Mouse (Mus musculus): Measurements from ENCODE around the gene Gpd1. TPM values are rescaled to one million over a fixed set of nuclear protein-coding genes. Genes with fewer than 3 reads are reported as not detected.
"Not testable (repeated sequence)": the region's sequence is repeated elsewhere in the genome, so short reads cannot be mapped to it uniquely, and the experiment has no call there.

Gpd1 gene
- polyA plus RNA-seq (2017; shearing (Covaris generic)), result under 1 TPM in 2 of 3 experiments, not detected in 1; 0.24 to 0.39 TPM

DNA sequence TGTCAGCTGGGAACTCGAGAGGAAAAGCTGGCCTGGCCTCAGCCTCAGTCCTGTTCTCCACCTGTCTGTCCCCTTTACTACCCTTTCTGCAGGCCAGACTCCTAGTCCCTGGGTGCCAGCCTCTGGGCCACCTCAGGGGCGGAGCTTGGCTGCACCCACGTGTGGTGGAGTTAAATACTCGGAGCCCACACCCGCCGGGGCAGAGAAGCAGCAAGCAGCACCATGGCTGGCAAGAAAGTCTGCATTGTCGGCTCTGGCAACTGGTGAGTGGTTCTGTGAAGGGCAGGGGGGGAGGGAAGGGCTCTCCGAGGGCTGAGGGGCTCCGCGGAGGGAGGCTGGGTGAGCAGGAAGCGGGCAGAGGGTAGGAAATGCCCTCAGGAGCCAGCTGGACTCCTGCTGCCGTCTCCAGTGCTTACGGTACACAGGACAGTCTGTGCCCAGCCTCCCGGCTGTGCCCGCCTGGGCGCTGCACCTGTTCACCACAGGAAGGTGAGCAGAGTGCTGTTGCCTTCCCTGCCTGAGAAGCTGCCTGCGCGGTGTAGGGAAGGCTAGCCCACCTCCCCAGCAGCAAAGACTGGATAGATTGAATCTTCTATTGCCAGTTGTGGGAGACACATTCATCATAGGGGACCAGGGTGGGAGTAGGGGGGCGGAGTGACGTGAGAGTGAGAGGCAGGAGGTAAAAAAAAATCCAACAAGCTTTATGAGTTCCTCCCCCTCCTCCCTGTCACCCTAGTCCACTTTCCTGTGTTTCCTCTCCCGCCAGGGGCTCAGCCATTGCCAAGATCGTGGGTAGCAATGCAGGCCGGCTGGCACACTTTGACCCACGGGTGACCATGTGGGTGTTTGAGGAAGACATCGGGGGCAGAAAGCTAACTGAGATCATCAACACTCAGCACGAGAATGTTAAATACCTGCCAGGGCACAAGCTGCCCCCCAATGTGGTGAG lies at the start of gene Gpd1:
Gpd1 (plus strand) TSS at position 130 of the 949 bp plus-strand sequence.
- ATAC-seq, result no peak

DNA sequence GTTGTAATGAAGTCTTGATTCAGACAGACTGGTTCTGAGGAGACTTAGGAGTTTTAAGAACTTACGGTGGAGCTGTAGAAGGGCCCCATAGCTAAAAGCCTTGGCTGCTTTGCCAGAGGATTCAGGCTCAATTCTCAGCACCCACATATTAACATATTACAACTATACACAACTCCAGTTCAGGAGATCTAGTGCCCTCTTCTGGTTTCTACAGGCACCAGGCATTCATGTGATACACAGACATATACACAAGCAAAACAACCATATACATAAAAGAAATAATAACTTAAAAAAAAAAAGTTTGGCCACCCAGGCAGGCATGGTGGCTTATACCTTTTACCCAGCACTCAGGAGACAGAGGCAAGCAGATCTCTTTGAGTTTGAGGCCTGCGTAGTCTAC lies 49.8 kb upstream of the Gpd1 start:
- ATAC-seq, result no peak

DNA sequence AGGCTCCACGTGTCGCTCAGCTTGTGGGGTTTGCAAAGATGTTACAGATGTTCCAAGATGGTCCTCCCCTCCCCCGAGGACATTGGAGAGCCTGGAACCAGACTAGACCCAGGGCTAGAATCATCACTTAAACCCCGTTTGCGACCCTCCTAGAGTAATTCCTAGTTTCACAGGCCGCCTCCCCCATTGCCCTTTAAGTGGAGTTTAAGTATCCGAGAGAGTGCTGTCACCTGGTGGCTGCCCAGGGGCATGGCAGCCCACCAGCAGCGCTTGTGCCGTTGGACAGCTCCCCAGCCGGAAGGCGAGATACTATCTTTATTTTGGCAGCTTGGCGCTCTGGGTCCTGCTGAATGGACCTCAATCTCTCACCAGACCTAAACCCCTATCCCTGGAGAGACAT lies 48.4 kb upstream of the Gpd1 start:
- peak; percentile 77 for ATAC-seq

DNA sequence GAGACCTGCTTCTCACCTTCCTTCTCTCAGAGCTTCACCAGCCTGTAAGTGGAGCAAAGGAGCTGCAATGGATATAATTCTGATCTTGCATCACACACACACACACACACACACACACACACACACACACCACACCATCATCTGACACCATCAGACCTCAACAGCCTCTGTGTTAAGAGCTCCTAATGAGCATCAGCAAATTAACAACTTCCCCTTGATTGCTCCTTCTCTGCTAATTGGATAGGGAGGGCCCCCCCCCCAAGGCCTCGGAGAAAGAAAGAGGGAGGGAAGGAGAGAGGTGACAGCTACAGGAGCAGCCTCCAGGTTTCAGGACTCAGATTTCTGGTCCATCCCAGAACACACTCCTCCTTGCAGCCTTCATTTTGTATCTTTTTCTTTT lies 47.9 kb upstream of the Gpd1 start:
- no peak for ATAC-seq

DNA sequence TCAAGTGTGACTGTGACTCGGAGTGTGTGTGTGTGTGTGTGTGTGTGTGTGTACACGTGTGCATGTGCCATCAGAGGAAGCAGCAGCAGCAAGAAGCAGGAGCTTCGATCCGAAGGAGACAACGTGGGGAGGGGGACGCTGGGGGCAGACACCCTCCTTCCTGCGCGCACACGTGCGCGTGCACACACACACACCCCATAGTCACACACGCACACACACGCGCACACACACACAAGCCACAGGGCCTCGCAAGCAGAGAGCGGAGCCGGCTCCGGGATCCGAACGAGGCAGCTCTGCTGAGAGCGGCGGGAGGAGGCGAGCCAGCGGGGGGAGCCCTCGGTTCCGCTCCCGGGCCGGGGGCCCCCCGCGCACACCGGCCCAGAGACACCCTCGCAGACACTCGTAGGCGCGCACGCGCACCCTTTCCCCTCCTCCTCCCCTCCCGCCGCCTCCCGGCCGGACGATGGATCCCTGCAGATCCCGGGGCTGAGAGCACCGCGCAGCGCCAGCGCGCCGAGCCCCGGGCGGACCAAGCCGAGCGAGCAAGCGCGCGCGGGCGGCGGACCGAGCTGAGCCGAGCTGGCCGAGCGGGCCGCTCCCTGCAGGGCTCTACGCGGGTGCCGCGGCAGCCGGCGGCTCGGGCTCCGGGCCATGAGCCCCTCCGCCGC lies 47.0 kb upstream of the Gpd1 start, which contains the start of gene Asic1:
Asic1 (plus strand) TSS at position 215 of the 668 bp plus-strand sequence.
- ATAC-seq, result no peak

DNA sequence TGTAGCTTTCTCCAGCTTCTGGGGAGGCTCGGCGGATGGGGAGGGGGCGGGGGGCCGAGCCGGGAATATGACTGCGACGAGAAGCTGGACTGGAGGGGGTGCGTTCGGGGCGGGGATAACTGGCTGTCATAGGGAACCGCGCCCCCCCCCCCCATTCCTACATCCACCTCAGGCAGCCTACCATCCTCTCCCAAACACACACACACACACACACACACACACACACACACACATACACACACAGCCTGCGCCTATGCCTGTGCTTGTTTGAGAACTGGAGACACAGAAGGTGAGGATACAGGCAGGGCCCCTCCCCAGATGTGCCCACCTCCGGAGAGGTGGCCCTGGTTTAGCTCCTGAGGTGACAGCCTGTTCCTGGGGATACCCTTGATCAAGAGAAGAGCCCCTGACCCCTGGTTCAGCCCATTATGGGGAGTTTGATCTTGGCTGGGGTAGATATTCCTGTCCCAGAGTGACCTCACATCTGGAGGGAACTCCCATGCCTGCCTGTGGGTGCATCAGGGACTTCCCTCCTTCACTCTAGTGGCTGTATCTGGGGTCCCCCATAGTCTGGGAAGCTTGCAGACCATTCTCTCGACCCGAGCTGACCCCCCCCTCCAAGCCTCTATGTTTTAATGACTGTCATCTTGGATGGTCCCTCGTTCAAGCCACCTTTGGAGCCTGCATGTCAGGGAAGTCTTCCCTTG lies 46.2 kb upstream of the Gpd1 start:
- no peak for ATAC-seq

DNA sequence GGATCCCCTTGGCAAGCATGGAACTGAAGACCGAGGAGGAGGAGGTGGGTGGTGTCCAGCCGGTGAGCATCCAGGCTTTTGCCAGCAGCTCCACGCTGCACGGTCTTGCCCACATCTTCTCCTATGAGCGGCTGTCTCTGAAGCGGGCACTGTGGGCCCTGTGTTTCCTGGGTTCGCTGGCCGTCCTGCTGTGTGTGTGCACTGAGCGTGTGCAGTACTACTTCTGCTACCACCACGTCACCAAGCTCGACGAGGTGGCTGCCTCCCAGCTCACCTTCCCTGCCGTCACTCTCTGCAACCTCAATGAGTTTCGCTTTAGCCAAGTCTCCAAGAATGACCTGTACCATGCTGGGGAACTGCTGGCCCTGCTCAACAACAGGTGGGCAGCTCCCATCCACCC lies 45.5 kb upstream of the Gpd1 start:
- ATAC-seq, result no peak

DNA sequence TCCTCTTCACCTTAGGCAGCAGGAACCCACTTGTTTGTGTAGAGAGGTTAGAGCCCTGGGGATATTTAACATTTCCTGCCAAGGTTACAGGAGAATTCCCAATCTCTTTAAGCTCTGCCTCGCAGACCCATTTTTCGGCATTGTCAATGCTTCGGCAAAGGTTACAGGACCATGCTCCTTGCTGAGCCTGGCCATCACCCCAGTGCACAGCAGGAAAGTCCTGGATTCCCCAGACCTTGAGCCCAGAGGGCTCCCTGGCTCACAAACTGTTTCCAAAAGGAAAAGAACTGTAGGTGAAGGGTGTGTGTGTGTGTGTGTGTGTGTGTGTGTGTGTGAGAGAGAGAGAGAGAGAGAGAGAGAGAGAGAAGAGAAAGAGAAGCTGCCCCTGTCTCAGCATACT lies 42.4 kb upstream of the Gpd1 start:
- no peak for ATAC-seq

DNA sequence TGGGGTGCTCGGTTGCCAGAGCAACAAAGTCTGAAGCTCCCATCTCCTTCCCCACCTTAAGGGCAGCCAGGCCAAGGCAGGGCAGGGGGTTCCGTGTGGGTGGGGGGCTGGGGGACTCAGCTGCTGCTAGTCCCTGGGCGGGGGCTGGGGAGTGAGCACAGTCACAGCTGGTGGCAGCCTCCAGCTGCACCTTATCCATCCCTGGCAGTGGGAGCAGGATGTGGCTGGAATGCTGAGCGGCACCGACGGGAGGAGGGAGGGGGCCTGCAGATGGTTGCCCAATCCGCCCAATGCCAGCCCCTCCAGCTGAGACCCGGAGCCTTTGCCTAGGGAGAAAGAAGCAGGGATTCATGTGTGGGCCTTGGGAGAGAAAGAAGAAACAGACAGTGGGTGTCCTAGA lies 40.2 kb upstream of the Gpd1 start:
- ATAC-seq, result no peak

DNA sequence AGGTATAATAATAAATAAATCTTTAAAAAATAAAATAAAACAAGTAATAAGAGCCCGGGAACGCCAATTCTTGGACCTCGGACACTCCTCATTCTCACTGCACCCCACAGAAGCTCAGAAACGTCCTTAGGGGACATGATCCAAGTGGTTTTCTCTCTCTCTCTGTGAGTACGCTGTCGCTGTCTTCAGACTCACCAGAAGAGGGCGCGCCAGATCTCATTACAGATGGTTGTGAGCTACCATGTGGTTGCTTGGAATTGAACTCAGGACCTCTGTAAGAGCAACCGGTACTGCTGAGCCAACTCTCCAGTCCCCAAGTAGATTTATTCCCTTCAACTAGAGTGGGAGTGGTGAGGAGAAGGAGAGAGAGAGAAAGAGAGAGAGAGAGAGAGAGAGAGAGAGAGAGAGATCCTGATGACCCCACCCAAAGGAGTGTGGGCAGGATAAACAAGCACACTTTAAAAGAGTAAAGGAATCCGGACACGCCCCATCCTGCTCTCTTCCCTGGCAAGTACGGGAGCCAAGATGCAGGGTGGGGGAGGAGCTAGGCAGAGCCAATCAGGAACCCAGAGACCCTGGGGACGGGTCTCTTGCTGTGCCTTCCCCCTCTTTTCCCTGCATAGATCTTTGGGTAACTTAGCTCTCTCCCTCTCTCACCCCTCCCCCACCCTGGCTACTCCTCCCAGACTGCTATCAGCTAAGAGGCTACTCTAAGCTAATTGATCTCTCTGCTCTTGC lies 39.1 kb upstream of the Gpd1 start:
- ATAC-seq, result no peak

DNA sequence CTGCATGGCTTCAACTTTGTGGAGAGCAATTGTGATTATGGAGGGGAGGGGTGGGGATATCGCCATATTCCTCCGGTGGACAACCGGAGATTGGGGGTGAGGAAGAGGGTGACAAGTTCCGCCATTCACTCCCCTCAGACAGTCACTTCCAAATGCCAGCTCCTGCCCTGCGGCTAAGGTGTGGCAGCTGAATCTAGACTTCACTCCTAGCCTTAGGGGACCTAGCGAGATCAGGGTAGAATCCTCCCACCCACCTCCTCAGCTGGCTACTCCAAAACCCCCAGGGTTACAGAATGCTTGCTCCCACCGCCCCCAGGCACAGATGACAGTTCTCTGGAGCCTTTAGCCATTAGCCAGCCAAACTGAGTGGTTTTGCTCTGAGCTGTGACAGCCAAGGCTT lies 38.3 kb upstream of the Gpd1 start:
- ATAC-seq, result no peak

DNA sequence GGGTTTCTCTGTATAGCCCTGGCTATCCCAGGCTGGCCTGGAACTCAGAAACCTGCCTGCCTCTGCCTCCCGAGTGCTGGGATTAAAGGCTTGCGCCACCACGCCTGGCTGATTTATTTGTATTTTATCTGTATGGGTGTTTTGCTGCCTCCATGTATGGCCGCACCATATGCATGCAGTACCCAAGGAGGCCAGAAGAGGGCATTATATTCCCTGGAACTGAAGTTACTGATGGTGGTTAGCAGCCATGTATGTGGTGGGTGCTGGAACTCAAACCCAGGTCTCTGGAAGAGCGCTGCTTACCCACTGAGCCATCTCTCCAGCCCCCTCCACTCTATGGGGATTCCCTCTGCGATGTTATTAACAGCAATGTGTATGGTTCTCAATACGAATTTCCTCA lies 34.4 kb upstream of the Gpd1 start:
- no peak for ATAC-seq

DNA sequence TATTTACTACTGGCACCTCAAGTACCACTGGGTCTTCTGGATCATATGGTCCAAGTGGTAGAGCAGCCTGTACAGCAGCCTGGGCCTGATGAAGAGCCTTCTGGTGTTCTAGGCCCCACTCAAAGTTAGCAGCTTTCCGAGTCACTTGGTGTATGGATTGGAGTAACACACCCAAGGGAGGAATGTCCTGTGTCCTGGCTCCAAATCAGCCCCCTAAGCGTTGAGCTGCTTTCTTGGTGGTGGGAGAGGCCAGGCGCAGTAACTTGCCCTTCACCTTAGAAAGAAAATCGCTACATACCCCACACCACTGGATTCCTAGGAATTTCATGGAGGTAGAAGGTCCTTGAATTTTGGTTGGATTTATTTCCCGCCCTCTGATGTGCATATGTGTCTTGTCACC lies 33.2 kb upstream of the Gpd1 start:
- no peak for ATAC-seq

DNA sequence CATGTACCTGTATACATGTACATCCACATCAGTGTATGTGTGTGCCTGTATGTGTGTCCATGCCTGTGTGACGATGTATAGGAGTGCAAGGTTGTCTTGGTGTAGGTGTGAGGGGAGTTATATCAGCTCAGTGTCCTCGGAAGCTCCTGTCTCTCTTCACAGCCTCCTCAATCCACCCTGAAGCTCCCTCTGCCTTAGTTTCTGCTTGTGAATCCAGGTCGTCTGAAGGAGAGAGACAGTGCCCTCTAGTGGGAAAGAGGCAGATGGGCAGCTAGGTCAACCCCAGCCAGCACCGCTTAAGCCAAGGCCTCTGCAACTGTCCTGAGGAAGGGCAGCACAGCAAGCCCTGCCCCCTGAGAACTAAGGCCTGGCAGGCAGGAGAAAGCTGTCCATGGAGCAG lies 28.6 kb upstream of the Gpd1 start:
- no peak for ATAC-seq

DNA sequence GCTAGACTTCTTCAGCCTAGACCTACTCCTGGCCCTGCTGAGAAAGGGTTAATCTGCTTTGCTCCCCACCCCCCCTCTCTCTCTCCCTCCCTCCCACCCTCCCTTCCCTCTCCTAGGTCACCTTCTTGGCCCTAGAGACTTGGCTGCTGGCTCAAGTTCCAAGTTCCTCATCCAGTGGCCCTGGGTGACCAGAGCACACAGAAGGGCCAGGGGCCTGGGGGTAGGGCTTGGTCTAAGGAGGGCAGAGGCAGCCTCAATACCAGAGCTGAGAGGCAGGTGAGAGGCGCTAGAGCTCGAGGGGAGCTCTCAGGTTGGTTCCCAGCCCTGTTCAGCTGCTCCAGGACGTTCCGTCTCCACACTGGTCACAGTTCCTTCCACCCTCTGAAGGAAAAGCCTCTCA lies 26.4 kb upstream of the Gpd1 start:
- ATAC-seq, result no peak

DNA sequence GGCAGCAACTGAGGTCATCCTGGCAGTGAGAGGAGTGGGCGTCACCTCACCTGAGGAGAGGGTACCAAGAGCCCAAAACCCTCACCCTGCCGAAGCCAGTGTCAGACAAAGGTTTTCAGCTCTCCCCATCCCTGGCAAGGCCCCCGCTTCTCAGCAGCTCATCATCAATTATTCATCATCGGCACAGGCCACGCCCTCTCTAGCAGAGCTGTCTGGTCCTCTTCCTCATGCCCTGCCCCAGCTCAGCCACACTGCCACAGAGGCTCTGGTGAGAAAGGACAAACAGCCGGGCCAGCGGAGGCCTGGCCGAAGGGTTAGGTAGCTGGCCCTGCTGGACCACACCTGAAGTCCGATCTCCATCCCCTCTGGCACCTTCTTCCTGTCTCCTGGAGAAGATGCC lies 25.3 kb upstream of the Gpd1 start:
- no peak for ATAC-seq

DNA sequence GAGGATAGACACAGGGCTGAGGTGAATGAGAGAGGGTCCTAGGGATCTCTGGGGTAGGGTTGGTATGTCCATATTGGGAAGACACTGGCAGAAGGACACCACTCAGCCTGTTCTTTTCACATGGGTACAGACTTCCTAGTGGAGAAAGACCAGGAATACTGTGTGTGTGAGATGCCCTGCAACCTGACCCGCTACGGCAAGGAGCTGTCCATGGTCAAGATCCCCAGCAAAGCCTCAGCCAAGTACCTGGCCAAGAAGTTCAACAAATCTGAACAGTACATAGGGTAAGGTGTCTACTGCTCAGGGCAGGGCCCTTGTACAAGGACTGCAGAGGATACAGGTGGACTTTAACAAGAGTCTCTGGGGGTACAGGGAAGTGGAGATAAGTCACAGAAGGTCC lies 20.0 kb upstream of the Gpd1 start:
- ATAC-seq, result no peak

DNA sequence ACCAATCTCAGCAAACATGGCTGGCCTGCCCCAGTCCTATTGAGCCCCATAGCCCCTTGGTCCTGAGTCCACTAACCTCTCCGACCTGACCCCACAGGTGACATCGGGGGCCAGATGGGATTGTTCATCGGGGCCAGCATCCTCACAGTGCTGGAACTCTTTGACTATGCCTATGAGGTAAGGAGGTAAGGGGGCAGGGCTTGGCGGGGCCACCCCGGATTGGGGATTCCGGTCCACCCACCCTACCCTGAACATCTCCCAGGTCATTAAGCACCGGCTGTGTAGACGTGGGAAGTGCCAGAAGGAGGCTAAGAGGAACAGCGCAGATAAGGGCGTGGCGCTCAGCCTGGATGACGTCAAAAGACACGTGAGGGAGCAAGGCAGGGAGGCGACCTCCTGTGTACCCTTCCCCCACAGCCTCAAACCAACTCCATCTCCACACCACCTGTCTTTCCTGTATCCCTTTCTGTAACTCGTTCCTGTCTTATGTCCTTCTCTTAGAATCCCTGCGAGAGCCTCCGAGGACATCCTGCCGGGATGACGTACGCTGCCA lies 18.7 kb upstream of the Gpd1 start:
- no peak for ATAC-seq

DNA sequence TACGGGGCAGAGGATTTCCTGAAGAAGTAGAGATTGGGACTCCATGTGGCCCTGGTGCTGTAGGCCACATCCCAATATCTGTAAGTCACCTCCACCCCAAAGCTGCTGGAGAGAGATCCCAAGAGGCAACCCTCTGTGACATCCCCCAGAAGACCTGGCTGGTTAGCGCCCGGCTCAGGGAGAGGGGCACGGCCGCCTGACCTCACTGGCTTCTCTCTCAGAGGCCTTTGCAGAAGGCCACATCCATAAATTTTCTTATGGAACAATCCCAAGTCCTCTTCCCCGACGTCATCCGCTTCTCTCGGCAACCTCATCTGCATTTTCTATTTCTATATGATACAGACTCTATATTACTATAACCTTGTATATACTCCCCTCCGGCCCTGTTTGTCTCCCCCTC lies 17.6 kb upstream of the Gpd1 start:
- no peak for ATAC-seq

DNA sequence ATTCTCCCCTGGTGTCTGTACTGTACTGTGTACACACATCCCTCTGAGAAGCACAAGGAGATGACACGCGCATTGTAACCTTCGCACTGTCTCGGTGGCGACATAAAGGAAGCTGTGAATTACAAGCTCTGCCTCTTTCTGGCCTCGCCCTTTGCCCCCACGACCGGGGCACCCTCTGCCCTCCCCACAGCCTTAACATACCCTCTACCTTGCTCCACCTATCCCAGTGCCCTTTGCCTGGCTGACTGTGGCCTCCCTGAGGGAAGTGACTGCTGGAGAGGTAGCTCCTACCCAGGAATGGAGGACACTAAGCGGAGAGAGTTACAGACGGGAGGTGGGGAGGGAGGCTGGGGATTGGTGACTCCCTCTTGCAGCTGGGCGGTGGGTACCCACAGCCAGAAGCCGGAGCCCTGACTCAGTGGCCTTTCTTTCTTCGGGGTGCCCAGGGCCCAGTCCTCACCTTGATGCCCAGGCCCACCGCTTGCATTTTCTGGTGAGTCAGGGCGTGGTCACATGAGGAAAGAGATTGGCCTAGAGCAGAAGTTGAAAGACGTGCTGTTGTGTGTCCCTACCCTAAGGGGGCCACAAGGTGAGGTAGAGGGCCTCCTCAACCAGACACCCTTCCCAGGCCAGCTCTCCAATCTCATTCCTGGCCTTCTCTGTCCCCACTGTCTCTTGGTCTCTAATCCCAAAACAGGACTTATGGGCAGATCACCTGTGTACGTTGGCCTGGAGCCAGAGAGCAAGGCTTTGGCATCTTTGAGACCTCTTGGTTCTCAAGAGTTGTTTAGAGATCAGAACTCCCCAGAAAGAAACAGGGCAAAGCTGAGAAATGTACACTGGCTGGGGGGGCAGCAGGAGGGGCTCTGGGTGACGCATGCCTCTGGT lies 16.9 kb upstream of the Gpd1 start:
- ATAC-seq, result no peak

DNA sequence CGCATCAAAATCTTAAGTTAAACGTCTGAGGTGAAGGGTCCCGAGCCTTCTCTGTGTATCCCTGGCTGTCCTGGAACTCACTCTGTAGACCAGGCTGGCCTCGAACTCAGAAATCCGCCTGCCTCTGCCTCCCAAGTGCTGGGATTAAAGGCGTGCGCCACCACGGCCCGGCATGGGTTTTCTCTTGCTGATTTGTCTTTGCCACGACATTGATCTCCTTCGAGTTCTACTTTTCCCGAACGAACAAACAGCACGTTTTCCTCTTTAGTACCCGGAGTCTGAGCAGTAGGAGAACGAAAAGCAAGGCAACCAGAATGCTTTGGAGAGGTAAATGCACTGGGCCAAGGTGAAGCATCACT lies 15.7 kb upstream of the Gpd1 start:
- ATAC-seq, result not testable (repeated sequence)

All from inflammation-experienced regulatory T-cells, adult 6 months (primary cell).